ENCODE assay signal across 36 mouse cellular contexts in the genomic region with DNA sequence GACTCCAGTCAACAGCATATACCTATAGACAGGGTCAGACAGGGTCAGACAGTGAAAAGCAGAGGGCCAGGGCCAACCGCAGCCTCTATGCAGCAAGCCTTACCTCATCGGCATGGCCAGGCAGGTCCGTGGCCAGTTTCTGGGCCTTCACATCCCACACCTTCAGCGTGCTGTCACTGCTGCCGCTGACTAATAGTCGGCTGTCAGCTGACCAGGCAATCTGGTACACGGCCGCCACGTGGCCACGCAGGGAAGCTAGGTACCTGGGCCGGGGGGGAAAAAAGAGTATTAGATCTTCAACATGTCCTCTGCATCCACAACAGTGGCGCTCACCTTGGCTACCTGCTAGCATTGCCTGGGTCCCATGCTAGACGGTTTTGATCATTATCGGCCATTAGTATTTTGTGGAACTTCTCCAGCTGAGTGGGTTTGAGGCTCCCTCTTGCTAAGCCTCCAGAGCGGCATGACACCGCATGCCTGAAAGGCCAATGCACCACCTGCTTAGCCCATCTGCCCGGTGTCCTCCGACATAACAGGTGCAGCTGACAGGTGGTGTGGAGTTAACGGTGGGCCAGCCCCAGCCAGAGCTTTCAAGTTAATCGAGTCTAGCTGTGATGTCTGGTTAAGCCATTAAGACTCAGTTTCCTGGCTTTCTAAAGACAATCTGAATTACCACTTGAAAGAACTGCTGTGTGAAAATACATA. TPM values are rescaled to one million over a fixed set of nuclear protein-coding genes. Genes with fewer than 3 reads are reported as not detected.
DNase-seq lines count a peak whose midpoint lies in the region; ATAC-seq and TF ChIP-seq lines count a peak whose summit lies in the region.
"Had no signal": no experiment of that assay in that cellular context is flagged by ENCODE, and none has a peak within 500 bp of the region (broad histone marks: within the 10 kb centered on the region; RNA-seq: fewer than 3 reads in every experiment).

No protein-coding gene starts in this region.

- TF ChIP-seq CTCF in CH12.LX (conservative IDR thresholded peaks at IDR 0.05 in 1 of 2, IDR thresholded peaks at IDR 0.05 in 1 of 2; ENCODE audit: low read depth in 2 of 2, low read length in 2 of 2) = no peak

- H3K4me3 ChIP-seq in CH12.LX (replicated peaks in 1 of 3; ENCODE audit: low read depth in 2 of 3, low read length in 2 of 3, poor library complexity in 1 of 3) = no peak overlapping the region
- H3K4me3 ChIP-seq: embryonic facial prominence, embryonic 13.5 days; erythroblast, embryonic 14.5 days; heart, adult 2 months; heart, embryonic 12.5 days; hindbrain, embryonic 13.5 days; limb, embryonic 13.5 days; lung, embryonic 15.5 days; midbrain, embryonic 12.5 days had no signal

- peaks cover 2% of the 10 kb centered on the region; the same call in 1 of the 2 replicates for H3K79me2 ChIP-seq in CH12.LX (replicated peaks; ENCODE audit: control insufficient read depth, extremely low read depth, insufficient read depth, poor library complexity, severe bottlenecking)

- H3K27ac ChIP-seq in CH12.LX (ENCODE audit: insufficient read depth, low read depth) = no peak overlapping the region
- H3K27ac ChIP-seq: embryonic facial prominence, embryonic 13.5 days; heart, adult 2 months; hindbrain, embryonic 13.5 days; limb, embryonic 13.5 days; lung, embryonic 15.5 days; midbrain, embryonic 12.5 days had no signal

- no peak; the same call in 1 of the 2 replicates for ATAC-seq in cerebellum, adult (ENCODE audit: insufficient number of reproducible peaks, low FRiP score, low TSS enrichment)
- ATAC-seq: forebrain, embryonic 16.5 days; inflammation-experienced regulatory T-cells, adult 6 months; Patski had no signal

- in situ Hi-C loops in CH12.LX (cut with MboI; ENCODE audit: low pct_ligation_motif_present, low pct_unique_long_range_greater_than_20kb, low sequenced_read_pairs) = loop anchor here (25.0 kb wide), 2 partner anchors 286 to 511 kb away; a partner anchor contains a TSS

- TF ChIP-seq EP300 in CH12.LX (IDR thresholded peaks at IDR 0.05; ENCODE audit: low read length) = no peak

- H3K4me1 ChIP-seq in CH12.LX (ENCODE audit: control insufficient read depth in 1 of 2, insufficient read depth in 2 of 2) = peaks cover 0 to 20% of the 10 kb centered on the region in 2 experiments; a peak in 2 of 4 replicates
- H3K4me1 ChIP-seq: embryonic facial prominence, embryonic 13.5 days; heart, embryonic 12.5 days; limb, embryonic 13.5 days; lung, embryonic 15.5 days; midbrain, embryonic 12.5 days had no signal

- no peak for TF ChIP-seq RAD21 in CH12.LX (IDR thresholded peaks at IDR 0.05; ENCODE audit: low read depth, low read length)

- H3K36me3 ChIP-seq in CH12.LX (replicated peaks in 1 of 2; ENCODE audit: control insufficient read depth in 1 of 2, insufficient read depth in 1 of 2, low read length in 1 of 2) = peaks cover 81 to 96% of the 10 kb centered on the region in 2 experiments

- dilution Hi-C loops in CH12.LX (cut with MboI; ENCODE audit: extremely low pct_ligation_motif_present, extremely low pct_unique_long_range_greater_than_20kb, low sequenced_read_pairs) = no loop called here

- peak; percentile 23; the same call in 1 of the 2 replicates for TF ChIP-seq POLR2A in CH12.LX (IDR thresholded peaks at IDR 0.05; ENCODE audit: low read depth, low read length)

- peaks cover 3% of the 10 kb centered on the region for H3K9me3 ChIP-seq in CH12.LX (replicated peaks; ENCODE audit: low read length)
- H3K9me3 ChIP-seq: embryonic facial prominence, embryonic 13.5 days; heart, embryonic 12.5 days; hindbrain, embryonic 13.5 days; limb, embryonic 13.5 days; lung, embryonic 15.5 days; midbrain, embryonic 12.5 days had no signal

- no peaks in the 10 kb centered on the region for H3K27me3 ChIP-seq in CH12.LX (replicated peaks)
- H3K27me3 ChIP-seq: embryonic facial prominence, embryonic 13.5 days; heart, embryonic 12.5 days; hindbrain, embryonic 13.5 days; limb, embryonic 13.5 days; lung, embryonic 15.5 days; midbrain, embryonic 12.5 days; Patski had no signal

- DNase-seq in cerebellum, adult 11-12 months = peak; percentile 77
- no peak for DNase-seq in CH12.LX (ENCODE audit: extremely low read depth)
- peak; percentile 54 for DNase-seq in cerebellum, adult 8-10 months
- peak; percentile 67 to 76 for DNase-seq in cerebellum, postnatal 25 days
- no peak for DNase-seq in spleen, postnatal 10 days (ENCODE audit: low spot score in 2 of 2)
- no peak for DNase-seq in embryo, embryonic 10.5 days (ENCODE audit: low spot score)
- DNase-seq: adrenal gland, postnatal 14 days; embryo, embryonic 11 days; heart, adult 2 months; heart, postnatal 4 days; kidney, adult 11 months; kidney, postnatal 25 days; lung, postnatal 36 days; right cerebral cortex, postnatal 14 days; thymus, adult 2 months; thymus, postnatal 36 days had no signal

- H3K4me2 ChIP-seq in CH12.LX (ENCODE audit: insufficient read depth, low read depth, poor library complexity, severe bottlenecking) = no peak overlapping the region
- H3K4me2 ChIP-seq: embryonic facial prominence, embryonic 13.5 days; heart, embryonic 12.5 days; hindbrain, embryonic 13.5 days; limb, embryonic 13.5 days; liver, embryonic 11.5 days; lung, embryonic 15.5 days; midbrain, embryonic 12.5 days had no signal

- H3K9ac ChIP-seq in CH12.LX (ENCODE audit: insufficient read depth, low read depth) = no peak overlapping the region
- H3K9ac ChIP-seq: embryonic facial prominence, embryonic 13.5 days; heart, embryonic 12.5 days; hindbrain, embryonic 13.5 days; limb, embryonic 13.5 days; lung, embryonic 15.5 days; midbrain, embryonic 12.5 days had no signal

TF ChIP-seq in CH12.LX, 34 proteins besides CTCF, POLR2A, EP300 and RAD21:
- TF ChIP-seq PAX5 (IDR thresholded peaks at IDR 0.05; ENCODE audit: low read length) (no peak), POLR2AphosphoS2 (IDR thresholded peaks at IDR 0.05; ENCODE audit: low read depth, low read length) (0 out of 2 replicates have a peak, but pooled peaks have one; percentile 19)
TF ChIP-seq in CH12.LX: peak in this region for 1.

RNA-seq across cellular contexts. Expression of a gene that starts 6.5 kb away (rescaled TPM):
- total RNA-seq in CH12.LX (2012; rRNA removed) (69.1 and 80.0 TPM in 2 replicates), CH12.LX (2014; rRNA removed) (54.4 and 54.9 TPM in 2 replicates)
- 107 and 135 TPM in 2 replicates for polyA plus RNA-seq in CH12.LX (2012; ENCODE audit: insufficient read length, low read depth)

RNA-seq across cellular contexts. Expression of a gene that starts 8.6 kb away (rescaled TPM):
- total RNA-seq in CH12.LX (2012; rRNA removed) (0.08 TPM in 1 of 2 replicates, not detected in the other), CH12.LX (2014; rRNA removed) (0.08 TPM in 1 of 2 replicates, not detected in the other)
- polyA plus RNA-seq in CH12.LX (2012; ENCODE audit: insufficient read length, low read depth) = 0.19 and 0.26 TPM in 2 replicates
- total RNA-seq: megakaryocyte, adult 5-6 weeks had no signal
- polyA plus RNA-seq: erythroblast, embryonic 14.5 days; Patski had no signal

RNA-seq across cellular contexts. Expression of a gene that starts 9.8 kb away (rescaled TPM):
- total RNA-seq in CH12.LX (2012; rRNA removed) (0.08 TPM in 1 of 2 replicates, not detected in the other), CH12.LX (2014; rRNA removed) (not detected in 2 replicates)
- 0.22 and 0.36 TPM in 2 replicates for polyA plus RNA-seq in CH12.LX (2012; ENCODE audit: insufficient read length, low read depth)
- total RNA-seq: gastrocnemius, adult 8-10 months; gastrocnemius, postnatal 4 days; heart, adult 2 months; layer of hippocampus, adult 18-20 months; layer of hippocampus, postnatal 10 days; left cerebral cortex, adult 18-20 months; left cerebral cortex, postnatal 25 days; megakaryocyte, adult 5-6 weeks had no signal
- polyA plus RNA-seq: brain, embryonic 14.5 days; inflammation-experienced regulatory T-cells, adult 6 months had no signal

RNA-seq across cellular contexts. Expression of a gene that starts 11.3 kb away (rescaled TPM):
- total RNA-seq in CH12.LX (2012; rRNA removed) = 27.2 and 35.5 TPM in 2 replicates
- 15.0 and 15.7 TPM in 2 replicates for total RNA-seq in CH12.LX (2014; rRNA removed)
- 27.6 and 33.3 TPM in 2 replicates for polyA plus RNA-seq in CH12.LX (2012; ENCODE audit: insufficient read length, low read depth)

RNA-seq across cellular contexts. Expression of a gene that starts 30.7 kb away (rescaled TPM):
- total RNA-seq in CH12.LX (2012; rRNA removed) = 14.8 and 16.5 TPM in 2 replicates
- 1.2 and 1.5 TPM in 2 replicates for total RNA-seq in CH12.LX (2014; rRNA removed)
- polyA plus RNA-seq in CH12.LX (2012; ENCODE audit: insufficient read length, low read depth) = 3.0 TPM in 2 replicates

Comparison
In these comparisons a context has a peak if more than half of its experiments do, and no peak if none do; other contexts are left out.
1. DNase-seq: peak in cerebellum, adult 11-12 months (single experiment), cerebellum, adult 8-10 months (single experiment) and cerebellum, postnatal 25 days (2 of 2); none in CH12.LX (single experiment), spleen, postnatal 10 days (0 of 2) and embryo, embryonic 10.5 days (single experiment).